Mouse (Mus musculus): Measurements from ENCODE around the gene Prrc2a. TPM values are rescaled to one million over a fixed set of nuclear protein-coding genes. Genes with fewer than 3 reads are reported as not detected.

Gene Prrc2a
- polyA plus RNA-seq, 1 experiment, result 162 TPM

DNA sequence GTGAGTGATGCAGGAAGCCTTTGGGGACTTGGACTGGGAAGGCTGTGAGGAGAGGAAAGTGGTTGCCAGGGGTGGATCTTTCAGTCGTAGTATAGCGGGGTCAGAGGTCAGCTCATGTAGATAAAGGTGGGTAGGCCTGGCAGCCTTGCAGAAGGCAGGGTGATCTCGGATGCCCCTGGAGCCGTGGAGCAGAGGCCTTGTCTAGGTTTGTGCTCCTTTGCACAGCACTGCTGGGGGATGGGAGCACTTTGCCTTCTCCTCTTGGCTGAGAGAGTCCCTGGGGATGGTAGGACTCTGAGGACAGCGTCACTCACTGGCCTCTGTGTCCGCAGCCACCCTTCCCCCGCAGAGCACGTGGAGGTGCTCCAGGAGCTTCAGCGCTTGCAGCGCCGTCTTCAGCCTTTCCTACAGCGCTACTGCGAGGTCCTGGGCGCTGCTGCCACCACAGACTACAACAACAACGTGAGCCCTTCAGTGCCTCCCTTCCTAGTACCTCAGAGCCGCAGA is 24.2 kb downstream of the Prrc2a start:
- Histone ChIP-seq H3K4me1 (ENCODE audit: control insufficient read depth, insufficient read depth, low read length) (peaks cover 8% of the 10 kb centered on the region), H3K27ac (ENCODE audit: insufficient read depth, low read depth, low read length) (no peak overlapping the region), H3K4me3 (ENCODE audit: insufficient read depth, low read length) (no peak overlapping the region)
- no peak for TF ChIP-seq CTCF (IDR thresholded peaks at IDR 0.05; ENCODE audit: low read depth, low read length)
- TF ChIP-seq POLR2A (IDR thresholded peaks at IDR 0.05; ENCODE audit: borderline replicate concordance, low read depth, low read length), result no peak

DNA sequence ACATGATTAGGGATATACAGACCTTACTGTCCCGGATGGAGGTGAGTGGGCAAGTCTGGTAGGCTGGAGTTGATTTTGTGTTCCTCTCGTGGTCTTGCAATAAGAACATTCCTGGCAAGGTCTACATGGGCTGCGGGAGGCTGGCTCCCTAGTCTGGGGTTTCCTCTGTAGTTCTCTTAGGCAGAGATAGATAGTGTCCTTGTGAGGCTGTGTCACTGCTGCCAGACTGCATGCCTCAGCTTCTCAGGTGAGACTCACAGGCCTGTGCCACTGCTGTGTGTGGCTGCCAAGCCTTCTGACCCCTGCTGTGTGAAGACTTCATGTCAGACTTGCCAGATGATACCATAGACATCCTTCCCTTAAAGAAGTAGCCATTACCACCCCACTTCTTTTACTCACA is 25.4 kb downstream of the Prrc2a start:
- TF ChIP-seq CTCF (IDR thresholded peaks at IDR 0.05; ENCODE audit: low read depth, low read length), result no peak
- TF ChIP-seq POLR2A (IDR thresholded peaks at IDR 0.05; ENCODE audit: borderline replicate concordance, low read depth, low read length), result no peak
- Histone ChIP-seq H3K27ac (ENCODE audit: insufficient read depth, low read depth, low read length) (no peak overlapping the region), H3K4me1 (ENCODE audit: control insufficient read depth, insufficient read depth, low read length) (peaks cover 8% of the 10 kb centered on the region)

DNA sequence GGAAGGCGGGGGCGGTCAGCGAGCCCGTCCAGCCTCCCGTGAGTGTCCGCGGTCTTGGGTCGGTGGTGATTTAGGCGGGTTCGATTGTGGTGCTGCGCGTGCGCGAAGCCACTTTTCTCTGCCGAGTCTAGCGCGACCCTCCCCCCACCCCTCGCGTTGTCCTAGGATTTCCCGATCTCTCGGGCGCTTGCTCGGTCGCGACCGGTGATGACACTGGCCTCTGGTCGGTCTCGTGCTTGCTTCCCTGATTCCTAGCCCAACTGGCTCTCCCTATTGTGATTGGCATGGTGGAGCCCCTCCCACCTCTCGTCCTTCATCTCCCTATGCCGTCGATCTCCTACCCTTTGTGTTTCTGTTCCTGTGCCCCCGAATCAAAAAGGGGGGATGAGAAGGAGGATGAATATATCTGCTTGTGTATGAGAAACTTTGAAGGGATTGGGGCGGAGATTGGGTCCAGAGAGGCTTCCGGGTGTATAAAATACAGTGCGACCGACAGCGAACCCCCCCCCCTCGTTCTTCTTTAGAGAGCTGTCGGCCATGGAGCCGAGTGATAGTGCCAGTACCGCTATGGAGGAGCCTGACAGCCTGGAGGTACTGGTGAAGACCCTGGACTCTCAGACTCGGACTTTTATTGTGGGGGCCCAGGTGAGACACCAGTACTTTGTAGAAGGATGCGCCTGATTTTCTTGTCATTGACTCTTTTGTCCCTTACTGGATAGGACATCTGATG is 28.9 kb downstream of the Prrc2a start:
- Histone ChIP-seq H3K27ac (ENCODE audit: insufficient read depth, low read depth, low read length) (peak overlapping the region; percentile 93), H3K4me3 (ENCODE audit: insufficient read depth, low read length) (peak overlapping the region; percentile 86), H3K4me1 (ENCODE audit: control insufficient read depth, insufficient read depth, low read length) (peaks cover 8% of the 10 kb centered on the region)
- TF ChIP-seq POLR2A (IDR thresholded peaks at IDR 0.05; ENCODE audit: borderline replicate concordance, low read depth, low read length) (no peak), CTCF (IDR thresholded peaks at IDR 0.05; ENCODE audit: low read depth, low read length) (no peak)

More for the DNA sequence above, 25.4 kb downstream of the Prrc2a start:
- H3K4me3 ChIP-seq (ENCODE audit: insufficient read depth, low read length), result no peak overlapping the region

DNA sequence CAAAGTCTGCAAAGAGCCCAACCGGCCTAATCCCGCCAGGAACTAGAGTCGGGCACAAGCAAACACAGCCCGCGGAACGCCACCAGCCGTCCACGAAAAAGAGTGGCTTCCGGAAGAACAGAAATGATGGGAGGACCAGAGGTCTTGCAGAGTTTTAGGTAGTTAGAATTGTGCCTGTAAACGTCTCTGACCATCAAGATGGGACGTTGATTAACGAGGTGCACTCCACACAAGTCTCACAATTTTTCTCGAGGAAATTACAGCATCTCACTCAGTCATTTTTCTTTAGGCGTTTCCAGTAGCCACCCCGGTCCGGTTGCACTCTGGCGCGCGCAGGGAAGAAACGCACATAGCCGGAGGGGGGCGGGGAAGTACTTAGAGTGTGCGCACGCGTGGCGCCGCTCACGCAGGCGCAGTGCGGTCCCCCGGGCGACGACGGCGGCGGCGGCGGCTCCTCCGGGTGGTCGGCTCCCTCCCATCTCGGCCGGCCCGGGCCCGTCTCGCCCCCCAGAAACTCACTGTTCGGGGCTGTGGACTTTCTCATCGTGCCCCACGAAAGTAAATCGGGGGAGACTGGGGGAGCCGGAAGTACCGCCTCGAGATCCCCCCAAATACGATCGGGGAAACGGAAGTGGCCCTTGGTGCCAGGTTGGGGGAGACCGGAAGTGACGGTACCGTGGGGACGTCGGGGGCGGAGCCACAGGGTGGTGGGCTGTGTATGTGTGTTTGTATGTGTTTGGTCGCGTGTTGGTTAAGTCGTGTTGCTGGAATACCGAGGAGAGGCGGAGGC is 29.7 kb downstream of the Prrc2a start, which contains the start of gene Bag6:
Gene Bag6 (plus strand): TSS at position 378 of the 790 bp plus-strand sequence.
- TF ChIP-seq CTCF (IDR thresholded peaks at IDR 0.05; ENCODE audit: low read depth, low read length) (no peak), POLR2A (IDR thresholded peaks at IDR 0.05; ENCODE audit: borderline replicate concordance, low read depth, low read length) (no peak)
- Histone ChIP-seq H3K27ac (ENCODE audit: insufficient read depth, low read depth, low read length) (peak within 1 kb of the TSS; percentile 93), H3K4me1 (ENCODE audit: control insufficient read depth, insufficient read depth, low read length) (peaks cover 8% of the 10 kb centered on the region), H3K4me3 (ENCODE audit: insufficient read depth, low read length) (peak within 1 kb of the TSS; percentile 86)

DNA sequence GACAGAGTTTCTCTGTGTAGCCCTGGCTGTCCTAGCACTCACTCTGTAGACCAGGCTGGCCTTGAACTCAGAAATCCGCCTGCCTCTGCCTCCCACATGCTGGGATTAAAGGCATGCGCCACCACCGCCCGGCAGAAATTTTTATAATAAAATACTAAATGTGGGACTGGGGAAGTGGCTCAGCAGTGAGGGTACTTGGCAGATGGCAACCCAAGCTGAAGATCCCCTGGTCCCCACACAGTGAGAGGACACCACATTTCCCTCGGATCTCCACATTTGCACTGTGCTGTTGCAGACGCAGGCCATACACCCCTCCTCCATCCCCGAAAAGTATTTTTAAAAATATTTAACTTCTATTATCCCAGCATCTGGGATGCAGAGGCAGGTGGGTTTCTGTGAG is 31.2 kb downstream of the Prrc2a start:
- Histone ChIP-seq H3K4me1 (ENCODE audit: control insufficient read depth, insufficient read depth, low read length) (peaks cover 8% of the 10 kb centered on the region), H3K27ac (ENCODE audit: insufficient read depth, low read depth, low read length) (no peak overlapping the region), H3K4me3 (ENCODE audit: insufficient read depth, low read length) (no peak overlapping the region)
- no peak for TF ChIP-seq POLR2A (IDR thresholded peaks at IDR 0.05; ENCODE audit: borderline replicate concordance, low read depth, low read length)
- TF ChIP-seq CTCF (IDR thresholded peaks at IDR 0.05; ENCODE audit: low read depth, low read length), result no peak

DNA sequence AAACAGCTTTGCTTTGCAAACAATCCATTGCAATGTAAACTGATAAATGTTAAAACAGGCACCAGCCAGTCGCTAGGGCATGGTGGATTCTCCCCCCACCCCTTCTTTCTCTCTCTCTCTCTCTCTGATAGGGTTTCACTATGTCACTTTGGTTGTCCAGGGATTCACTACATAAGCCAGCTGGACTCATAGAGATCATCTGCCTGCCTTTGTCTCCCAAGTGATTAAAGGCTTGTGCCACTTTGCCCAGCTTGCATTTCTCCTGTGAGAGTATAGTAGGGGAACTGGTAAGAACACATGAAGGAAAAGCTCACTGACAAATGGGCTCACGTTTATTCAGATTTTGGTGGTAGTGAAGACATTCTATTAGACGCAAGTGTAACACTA is 32.5 kb downstream of the Prrc2a start:
- TF ChIP-seq CTCF (IDR thresholded peaks at IDR 0.05; ENCODE audit: low read depth, low read length), result no peak
- TF ChIP-seq POLR2A (IDR thresholded peaks at IDR 0.05; ENCODE audit: borderline replicate concordance, low read depth, low read length), result no peak
- peaks cover 12% of the 10 kb centered on the region for H3K4me1 ChIP-seq (ENCODE audit: control insufficient read depth, insufficient read depth, low read length)
- no peak overlapping the region for H3K4me3 ChIP-seq (ENCODE audit: insufficient read depth, low read length)
- H3K27ac ChIP-seq (ENCODE audit: insufficient read depth, low read depth, low read length), result no peak overlapping the region

DNA sequence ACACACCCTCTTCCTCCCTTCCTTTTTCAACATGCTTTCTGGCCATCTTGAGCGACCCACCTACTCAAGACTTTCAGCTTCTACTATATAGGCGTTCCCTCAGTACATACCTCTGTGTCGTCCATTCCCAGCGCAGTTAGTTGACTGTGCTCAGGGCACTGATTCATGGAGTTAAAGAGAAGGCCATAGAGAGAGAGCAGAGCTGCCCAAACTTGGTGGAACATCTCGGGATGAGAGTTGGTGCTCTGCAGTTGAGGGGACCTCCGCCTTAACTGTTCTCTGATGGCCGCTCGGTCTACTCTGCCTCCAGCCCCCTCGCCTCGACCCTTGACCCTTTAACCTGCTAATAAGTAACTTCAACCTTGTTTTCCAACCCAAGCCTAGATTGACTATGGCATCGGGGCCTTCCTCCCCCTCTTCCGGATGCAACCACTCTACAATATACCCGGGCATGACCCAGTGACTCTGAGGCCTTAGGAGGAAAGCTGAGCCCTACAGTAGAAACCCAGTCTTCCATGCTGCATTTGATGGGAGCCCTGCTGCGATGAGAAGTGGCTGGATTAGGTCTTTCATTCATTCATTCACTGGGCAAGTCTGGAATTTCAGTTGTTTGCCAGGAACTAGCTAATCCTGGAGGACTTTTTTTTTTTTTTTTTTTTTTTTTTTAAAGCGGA is 33.1 kb downstream of the Prrc2a start, which contains the start of gene Apom:
Gene Apom (minus strand): TSS at position 551 of the 674 bp plus-strand sequence.
- Histone ChIP-seq H3K4me3 (ENCODE audit: insufficient read depth, low read length) (no peak within 1 kb of the TSS), H3K4me1 (ENCODE audit: control insufficient read depth, insufficient read depth, low read length) (peaks cover 11% of the 10 kb centered on the region), H3K27ac (ENCODE audit: insufficient read depth, low read depth, low read length) (no peak within 1 kb of the TSS)
- no peak for TF ChIP-seq CTCF (IDR thresholded peaks at IDR 0.05; ENCODE audit: low read depth, low read length)
- no peak for TF ChIP-seq POLR2A (IDR thresholded peaks at IDR 0.05; ENCODE audit: borderline replicate concordance, low read depth, low read length)

DNA sequence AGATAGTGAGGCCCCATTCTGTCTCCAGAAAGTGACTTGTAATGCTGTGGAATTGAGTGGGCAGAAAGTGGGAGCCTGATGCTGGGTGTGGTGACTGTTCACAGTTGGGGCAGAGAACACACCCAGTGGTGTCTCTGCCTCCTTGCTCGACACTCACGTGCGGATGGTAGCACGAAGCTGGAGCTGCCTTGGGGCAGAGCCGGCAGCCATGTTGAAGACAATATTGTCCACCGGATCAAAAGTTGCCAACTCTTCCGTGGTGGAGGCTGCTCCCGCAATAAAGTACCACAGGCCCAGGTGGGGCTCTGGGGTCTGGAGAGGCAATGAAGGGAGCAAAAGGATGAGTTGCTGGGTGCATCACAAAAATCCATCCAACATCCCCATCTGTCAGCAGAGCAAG is 33.7 kb downstream of the Prrc2a start:
- Histone ChIP-seq H3K27ac (ENCODE audit: insufficient read depth, low read depth, low read length) (no peak overlapping the region), H3K4me1 (ENCODE audit: control insufficient read depth, insufficient read depth, low read length) (peaks cover 9% of the 10 kb centered on the region), H3K4me3 (ENCODE audit: insufficient read depth, low read length) (no peak overlapping the region)
- TF ChIP-seq CTCF (IDR thresholded peaks at IDR 0.05; ENCODE audit: low read depth, low read length) (no peak), POLR2A (IDR thresholded peaks at IDR 0.05; ENCODE audit: borderline replicate concordance, low read depth, low read length) (no peak)

DNA sequence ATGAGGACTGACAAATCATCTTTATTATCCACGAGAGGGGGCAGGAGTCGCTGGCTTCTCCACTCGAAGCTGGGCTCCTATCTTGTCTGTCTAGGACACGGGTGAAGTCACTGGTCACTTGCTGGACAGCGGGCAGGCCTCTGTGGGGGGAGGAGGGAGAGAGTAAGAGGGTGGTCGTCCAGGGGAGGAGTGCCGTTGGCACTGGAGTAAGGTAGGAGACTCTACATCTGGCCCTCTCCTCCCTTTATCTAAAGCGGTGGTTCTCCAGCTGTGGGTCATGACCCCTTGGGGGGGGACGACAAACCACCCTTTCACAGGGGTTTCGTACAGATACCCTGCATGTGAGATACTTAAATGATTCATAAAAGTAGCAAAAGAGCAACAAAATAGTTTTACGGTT is 35.7 kb downstream of the Prrc2a start:
- no peak overlapping the region for H3K27ac ChIP-seq (ENCODE audit: insufficient read depth, low read depth, low read length)
- no peak for TF ChIP-seq CTCF (IDR thresholded peaks at IDR 0.05; ENCODE audit: low read depth, low read length)
- no peak for TF ChIP-seq POLR2A (IDR thresholded peaks at IDR 0.05; ENCODE audit: borderline replicate concordance, low read depth, low read length)
- peaks cover 18% of the 10 kb centered on the region for H3K4me1 ChIP-seq (ENCODE audit: control insufficient read depth, insufficient read depth, low read length)
- H3K4me3 ChIP-seq (ENCODE audit: insufficient read depth, low read length), result no peak overlapping the region
